Mouse (Mus musculus) hindbrain, postnatal 0 days (tissue): ENCODE measurements around the gene Tbc1d1. TPM values are rescaled to one million over a fixed set of nuclear protein-coding genes. Genes with fewer than 3 reads are reported as not detected.

ENCODE experiments used
- ATAC-seq: fragments of 200-750 bp; cut with Nextera tagmentation; 2 replicates; pipeline ENCODE4 v1.8.0; 2017; ENCODE audit warnings: mild to moderate bottlenecking, moderate TSS enrichment, moderate library complexity
- DNase-seq: peaks from one replicate; pipeline ENCODE4 v3.0.0-alpha.2; 2015; ENCODE audit warnings: low spot score
- H3K27ac ChIP-seq: fragments of 300-500 bp; sonication (generic); 2 replicates; pipeline ENCODE4 v1.5.1; 2014; ENCODE audit warnings: mild to moderate bottlenecking
- H3K27me3 ChIP-seq: fragments of 300-500 bp; sonication (generic); 2 replicates; pipeline ENCODE4 v1.6.1; 2014; ENCODE audit warnings: low read length, mixed read lengths; ENCODE audit not compliant: insufficient read depth
- H3K36me3 ChIP-seq: fragments of 300-500 bp; sonication (generic); 2 replicates; pipeline ENCODE4 v1.6.1; 2014; ENCODE audit warnings: low read length, mixed read lengths; ENCODE audit not compliant: insufficient read depth
- H3K4me1 ChIP-seq: fragments of 300-500 bp; sonication (generic); 2 replicates; pipeline ENCODE4 v1.6.1; 2014; ENCODE audit warnings: antibody characterized with exemption, low read length, mixed read lengths; ENCODE audit not compliant: insufficient read depth
- H3K4me2 ChIP-seq: fragments of 300-500 bp; sonication (generic); 2 replicates; pipeline ENCODE4 v1.6.1; 2014; ENCODE audit warnings: low read depth, mild to moderate bottlenecking, low read length, moderate library complexity, mixed read lengths
- H3K4me3 ChIP-seq: fragments of 300-500 bp; sonication (generic); 2 replicates; pipeline ENCODE4 v1.5.1; 2014; ENCODE audit warnings: low read length
- H3K9ac ChIP-seq: fragments of 300-500 bp; sonication (generic); replicated peaks from 2 replicates; pipeline ENCODE4 v1.6.1; 2014; ENCODE audit warnings: mild to moderate bottlenecking, low read length, moderate library complexity, mixed read lengths
- H3K9me3 ChIP-seq: fragments of 300-500 bp; sonication (generic); 2 replicates; pipeline ENCODE4 v1.6.1; 2016; ENCODE audit warnings: low read length, mixed read lengths
- CTCF ChIP-seq: IDR thresholded peaks from 2 replicates; pipeline ENCODE4 v1.5.1; 2016; ENCODE audit warnings: antibody characterized with exemption, control low read depth, low read depth
- WGBS: fragments of 180-500 bp; shearing (Covaris S2); extraction: QIAGEN DNeasy Blood & Tissue Kit; methylation state at CpG from one replicate; pipeline ENCODE4 v1.1.7; 2014; 5-methylcytosine and 5-hydroxymethylcytosine counted together
- polyA plus RNA-seq: library from polyadenylated mRNA; unstranded; fragments of >200 nt; fragmentation: Nextera tagmentation; extraction: Ambion mirVana; gene quantifications from 2 replicates; pipeline ENCODE4 v1.2.1, GENCODE M21; 2015
- total RNA-seq: library from RNA; depleted of rRNA; stranded (reverse); fragments of >200 nt; gene quantifications from 2 replicates; pipeline ENCODE4 v1.2.3, GENCODE M21; 2014

The Tbc1d1 gene
- total and polyA plus RNA-seq, 2 experiments from 2014 or later = 7.2 to 19.2 TPM

DNA sequence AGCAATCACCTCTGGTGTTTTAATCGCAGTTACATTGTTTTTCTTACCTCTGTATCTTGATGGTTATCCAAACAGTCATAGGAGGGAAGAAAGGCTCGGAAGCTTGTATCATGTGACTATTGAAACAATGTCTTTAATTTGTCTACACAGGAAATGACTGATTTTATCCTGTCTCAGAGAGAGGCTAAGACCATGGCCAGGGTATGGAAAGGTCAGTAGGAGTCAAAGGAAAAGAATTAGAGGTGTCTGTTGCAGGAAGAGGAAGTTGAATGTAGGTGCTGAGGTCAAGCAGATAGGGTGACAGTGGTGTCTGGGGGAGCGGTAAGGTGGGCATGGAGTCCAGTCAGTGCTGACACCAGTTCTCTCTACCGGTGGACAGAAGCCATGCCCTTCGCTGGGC is 45.0 kb downstream of the Tbc1d1 start:
- no peak for DNase-seq
- Histone ChIP-seq H3K9me3 (no peaks in the 10 kb centered on the region), H3K4me2 (no peak overlapping the region), H3K9ac (no peak overlapping the region), H3K36me3 (no peaks in the 10 kb centered on the region), H3K27me3 (no peaks in the 10 kb centered on the region), H3K4me3 (no peak overlapping the region), H3K27ac (no peak overlapping the region), H3K4me1 (0 out of 2 replicates have a peak, but pooled peaks cover 3% of the 10 kb centered on the region)
- no peak for ATAC-seq
- 86% methylated on average over 5 of the region's 5 CpGs for WGBS
- TF ChIP-seq CTCF = no peak

DNA sequence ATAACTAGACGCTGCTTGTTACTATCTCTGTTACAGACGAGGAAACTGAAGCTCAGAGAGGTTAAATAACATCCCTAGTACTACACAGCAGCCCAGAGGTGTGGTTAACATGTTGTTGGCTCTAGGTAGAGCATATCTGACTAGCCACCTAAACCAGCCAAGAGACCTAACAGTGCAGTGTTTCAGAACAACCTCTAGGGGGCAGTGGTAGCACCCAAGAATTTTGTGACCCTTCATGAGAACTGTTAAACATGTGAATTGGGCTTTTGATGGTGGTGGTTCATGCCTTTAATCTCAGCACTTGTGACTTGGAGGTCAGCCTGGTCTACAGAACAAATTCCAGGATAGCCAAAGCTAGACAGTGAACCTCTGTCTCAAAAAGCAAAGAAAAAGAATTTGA is 46.2 kb downstream of the Tbc1d1 start:
- Histone ChIP-seq H3K9me3 (no peaks in the 10 kb centered on the region), H3K27ac (no peak overlapping the region), H3K27me3 (no peaks in the 10 kb centered on the region), H3K4me3 (no peak overlapping the region), H3K36me3 (no peaks in the 10 kb centered on the region), H3K4me1 (no peaks in the 10 kb centered on the region), H3K9ac (no peak overlapping the region), H3K4me2 (no peak overlapping the region)
- WGBS = 25% methylated on average over 2 of the region's 2 CpGs
- ATAC-seq = no peak
- DNase-seq = peak; percentile 65
- peak; percentile 85 for TF ChIP-seq CTCF

DNA sequence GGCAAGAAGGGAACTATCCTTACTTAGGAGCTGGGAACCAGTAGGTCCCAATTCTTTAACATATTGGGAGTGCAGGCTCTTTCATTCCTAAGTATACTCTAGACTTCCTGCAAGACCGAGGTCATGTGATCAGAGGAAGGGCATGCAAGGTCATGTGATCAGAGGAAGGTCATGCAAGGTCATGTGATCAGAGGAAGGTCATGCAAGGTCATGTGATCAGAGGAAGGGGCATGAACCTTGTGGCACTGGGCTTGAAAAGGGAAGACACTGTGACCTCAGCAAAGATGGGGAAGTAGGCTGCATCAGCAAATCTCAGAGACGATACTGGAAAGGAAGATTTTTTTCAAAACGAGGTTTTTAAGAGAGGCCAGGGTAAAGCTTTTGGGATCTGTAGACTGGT is 49.5 kb downstream of the Tbc1d1 start:
- Histone ChIP-seq H3K27me3 (no peaks in the 10 kb centered on the region), H3K9me3 (no peaks in the 10 kb centered on the region), H3K9ac (no peak overlapping the region), H3K4me2 (no peak overlapping the region), H3K27ac (no peak overlapping the region), H3K36me3 (no peaks in the 10 kb centered on the region), H3K4me1 (no peaks in the 10 kb centered on the region), H3K4me3 (no peak overlapping the region)
- WGBS = 80% methylated on average over 3 of the region's 3 CpGs
- ATAC-seq (no peak), DNase-seq (no peak)
- no peak for TF ChIP-seq CTCF

DNA sequence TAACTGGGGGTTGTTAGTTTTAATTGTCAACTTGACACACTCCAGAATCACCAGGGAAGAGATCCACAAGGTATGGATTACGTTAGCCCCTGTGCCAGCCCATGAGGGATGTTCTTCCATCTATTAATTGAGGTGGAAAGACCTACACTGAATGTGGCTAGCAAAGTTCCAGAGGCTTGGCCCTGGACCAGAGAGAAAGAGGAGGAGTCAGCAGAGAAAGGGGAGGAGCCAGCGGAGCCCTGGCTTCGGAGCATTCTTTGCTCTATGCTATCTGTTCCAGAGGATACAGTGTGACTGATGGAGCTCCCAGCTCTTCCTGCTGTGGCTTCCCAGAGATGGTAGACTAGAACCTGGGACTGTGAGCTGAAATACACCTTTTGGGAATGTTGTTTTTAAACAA is 50.3 kb downstream of the Tbc1d1 start:
- ATAC-seq = no peak
- TF ChIP-seq CTCF = no peak
- WGBS = 80% methylated on average over 3 of the region's 3 CpGs
- Histone ChIP-seq H3K4me3 (no peak overlapping the region), H3K4me2 (no peak overlapping the region), H3K27me3 (no peaks in the 10 kb centered on the region), H3K9ac (no peak overlapping the region), H3K9me3 (no peaks in the 10 kb centered on the region), H3K27ac (no peak overlapping the region), H3K36me3 (no peaks in the 10 kb centered on the region), H3K4me1 (no peaks in the 10 kb centered on the region)
- DNase-seq = no peak

DNA sequence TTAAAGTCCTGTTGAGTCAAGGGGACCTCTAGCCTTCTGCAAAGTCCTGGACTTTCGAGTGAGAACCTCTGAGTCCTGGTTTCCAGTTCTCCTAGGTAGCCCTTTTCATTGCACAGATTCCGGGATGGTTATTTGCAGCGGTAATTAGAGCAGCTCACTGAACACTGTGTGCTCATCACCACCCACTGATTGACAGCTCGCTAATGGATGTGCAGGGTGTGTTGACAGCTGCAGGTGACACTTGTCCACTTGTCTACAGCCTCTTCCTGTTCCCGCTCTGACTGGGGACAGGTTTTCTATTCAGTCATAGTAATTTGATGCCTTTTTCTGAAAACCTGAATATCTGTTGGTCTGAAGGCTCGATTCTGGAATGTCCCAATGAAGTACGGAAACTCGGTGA is 50.8 kb downstream of the Tbc1d1 start:
- Histone ChIP-seq H3K27me3 (no peaks in the 10 kb centered on the region), H3K4me3 (no peak overlapping the region), H3K27ac (no peak overlapping the region), H3K4me1 (no peaks in the 10 kb centered on the region), H3K9me3 (no peaks in the 10 kb centered on the region), H3K9ac (no peak overlapping the region), H3K4me2 (no peak overlapping the region), H3K36me3 (no peaks in the 10 kb centered on the region)
- DNase-seq = no peak
- no peak for TF ChIP-seq CTCF
- WGBS = 78% methylated on average over 8 of the region's 8 CpGs
- ATAC-seq = no peak

DNA sequence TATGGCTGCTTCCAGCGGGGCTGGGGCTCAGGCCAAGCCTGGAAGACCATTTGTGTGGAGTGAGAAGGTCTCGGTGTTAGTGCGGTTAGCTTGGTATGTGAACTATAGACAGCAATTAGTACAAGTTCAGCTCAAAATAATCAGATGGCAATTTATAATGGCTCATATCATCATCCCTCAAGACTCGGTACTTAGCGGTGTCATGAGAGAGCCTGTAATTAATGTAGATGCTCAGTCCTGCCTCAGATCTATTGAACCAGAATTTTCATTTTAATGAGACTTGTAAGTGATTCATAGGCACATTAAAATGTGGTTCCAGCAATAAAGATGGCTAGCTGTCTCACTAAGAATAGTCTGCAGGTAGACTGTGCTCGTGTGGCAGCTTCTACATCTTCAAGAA is 51.7 kb downstream of the Tbc1d1 start:
- no peak overlapping the region for H3K4me3 ChIP-seq
- no peaks in the 10 kb centered on the region for H3K9me3 ChIP-seq
- no peak overlapping the region for H3K27ac ChIP-seq
- no peaks in the 10 kb centered on the region for H3K4me1 ChIP-seq
- H3K9ac ChIP-seq = no peak overlapping the region
- 89% methylated on average over 6 of the region's 6 CpGs for WGBS
- no peak for ATAC-seq
- no peak for DNase-seq
- no peak overlapping the region for H3K4me2 ChIP-seq
- no peaks in the 10 kb centered on the region for H3K36me3 ChIP-seq
- TF ChIP-seq CTCF = no peak
- H3K27me3 ChIP-seq = no peaks in the 10 kb centered on the region

DNA sequence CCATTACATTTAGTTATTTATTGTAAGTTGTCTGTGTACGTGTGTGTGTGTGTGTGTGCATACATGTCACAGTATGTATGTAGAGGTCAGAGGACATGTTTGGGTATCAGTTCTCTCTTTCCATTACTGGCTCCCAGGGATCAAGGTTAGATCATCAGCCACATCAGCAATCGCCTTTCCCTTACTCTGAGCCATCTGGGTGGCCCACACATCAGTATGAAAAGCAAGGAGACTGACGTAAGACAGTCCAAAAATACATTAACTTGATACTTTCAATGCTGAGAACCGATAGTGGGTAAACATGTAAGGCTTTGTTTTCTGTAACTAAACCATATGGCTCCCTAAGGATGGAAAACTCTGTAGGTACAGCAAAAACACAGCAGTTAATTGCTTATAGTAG is 54.7 kb downstream of the Tbc1d1 start:
- no peak for ATAC-seq

DNA sequence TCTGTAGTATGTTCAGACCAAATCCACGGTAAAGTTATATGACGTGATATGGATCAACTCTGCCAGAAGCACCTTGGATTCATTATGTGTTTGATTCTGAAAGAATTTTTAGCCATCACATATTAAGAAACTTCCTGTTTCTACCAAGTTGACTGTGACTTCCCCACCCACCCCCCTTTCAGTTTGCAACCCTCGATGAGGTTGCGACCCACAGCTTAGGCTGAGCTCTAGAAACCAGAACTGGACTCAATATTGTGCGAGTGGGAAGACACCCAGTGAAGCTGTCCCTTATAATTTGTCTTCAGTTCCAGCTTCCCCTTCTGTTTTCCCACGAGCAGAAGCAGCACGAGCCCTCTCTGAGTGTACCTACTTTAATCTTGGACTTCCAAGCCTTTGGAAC is 55.2 kb downstream of the Tbc1d1 start:
- no peak for ATAC-seq
- Histone ChIP-seq H3K36me3 (no peaks in the 10 kb centered on the region), H3K4me3 (no peak overlapping the region), H3K4me1 (no peaks in the 10 kb centered on the region), H3K9me3 (no peaks in the 10 kb centered on the region), H3K4me2 (no peak overlapping the region), H3K9ac (no peak overlapping the region), H3K27me3 (no peaks in the 10 kb centered on the region), H3K27ac (no peak overlapping the region)
- no peak for TF ChIP-seq CTCF
- DNase-seq = no peak
- WGBS = 85% methylated on average over 7 of the region's 7 CpGs

More for the DNA sequence above, 54.7 kb downstream of the Tbc1d1 start:
- Histone ChIP-seq H3K4me2 (no peak overlapping the region), H3K9me3 (no peaks in the 10 kb centered on the region), H3K27ac (no peak overlapping the region), H3K4me3 (no peak overlapping the region), H3K4me1 (no peaks in the 10 kb centered on the region), H3K9ac (no peak overlapping the region), H3K36me3 (no peaks in the 10 kb centered on the region), H3K27me3 (no peaks in the 10 kb centered on the region)
- WGBS = 88% methylated on average over 4 of the region's 4 CpGs
- DNase-seq = no peak
- no peak for TF ChIP-seq CTCF
